Mouse (Mus musculus): ENCODE results near the gene Gucy2g. TPM values are rescaled to one million over a fixed set of nuclear protein-coding genes. Genes with fewer than 3 reads are reported as not detected.

Gene Gucy2g
- polyA plus RNA-seq, 1 experiment from 2014 or later, result 0.05 TPM

DNA sequence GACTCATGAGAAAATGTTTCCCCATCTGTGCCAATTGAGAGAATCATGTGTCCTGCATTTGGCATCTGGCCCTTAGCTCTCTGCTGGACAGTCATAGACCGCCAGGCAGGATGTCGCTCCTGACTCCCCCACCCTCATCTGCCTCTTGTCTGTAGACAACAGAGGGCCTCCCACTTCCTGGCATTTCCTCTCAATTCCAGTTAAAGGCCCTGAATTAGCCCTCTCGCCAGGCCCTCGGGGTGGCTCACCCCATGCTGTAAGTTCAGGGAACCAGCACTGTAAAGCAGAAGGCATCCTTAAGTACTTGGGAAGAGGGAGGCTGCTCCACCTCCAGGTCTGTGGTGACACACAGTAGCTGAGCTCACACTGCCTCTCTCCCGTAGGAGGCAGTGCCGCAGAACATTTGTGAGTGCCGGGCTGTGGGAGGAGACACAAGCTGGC is 3.8 kb upstream of the Gucy2g start:
- Histone ChIP-seq H3K9ac (no peak overlapping the region), H3K9me3 (no peaks in the 10 kb centered on the region), H3K4me3 (no peak overlapping the region), H3K36me3 (no peaks in the 10 kb centered on the region), H3K4me2 (peak overlapping the region; percentile 24; the same call in 1 of the 2 replicates), H3K27ac (peak overlapping the region; percentile 74), H3K27me3 (no peaks in the 10 kb centered on the region), H3K4me1 (peaks cover 29% of the 10 kb centered on the region)
- ATAC-seq (ENCODE audit: borderline replicate concordance, extremely low read depth, low FRiP score, low TSS enrichment), result peak; percentile 86
- 7% methylated on average over 7 of the region's 7 CpGs for WGBS

- no peak for ATAC-seq (ENCODE audit: borderline replicate concordance, extremely low read depth, low FRiP score, low TSS enrichment)
Measured at GRCm38 (mm10) chr19:55239766-55240426, 1.1 kb downstream of the Gucy2g start.

DNA sequence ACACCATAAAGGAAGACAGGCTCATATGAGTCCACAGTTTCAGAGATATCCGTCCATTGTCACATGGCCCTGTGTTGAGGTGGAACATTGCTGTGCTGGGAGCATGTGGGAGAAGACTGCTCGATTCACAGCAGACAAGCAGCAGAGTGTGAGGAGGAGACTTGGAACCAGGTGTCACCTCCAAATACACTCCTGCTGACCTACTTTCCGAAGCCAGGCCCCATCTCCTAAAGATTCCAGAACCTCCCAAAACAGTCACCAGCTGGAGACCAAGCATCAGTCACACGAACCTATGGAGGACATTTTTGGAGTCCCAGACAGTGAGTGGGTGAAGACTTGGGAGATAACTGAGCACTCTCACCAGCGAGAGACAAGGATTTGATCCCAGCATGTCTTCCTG is 4.5 kb downstream of the Gucy2g start:
- H3K36me3 ChIP-seq, result no peaks in the 10 kb centered on the region
- no peaks in the 10 kb centered on the region for H3K9me3 ChIP-seq
- no peak overlapping the region for H3K27ac ChIP-seq
- no peak overlapping the region for H3K4me3 ChIP-seq
- H3K27me3 ChIP-seq, result no peaks in the 10 kb centered on the region
- H3K4me1 ChIP-seq, result 0 out of 2 replicates have a peak, but pooled peaks cover 3% of the 10 kb centered on the region
- H3K9ac ChIP-seq, result no peak overlapping the region
- 73% methylated on average over 5 of the region's 5 CpGs for WGBS
- no peak for ATAC-seq (ENCODE audit: borderline replicate concordance, extremely low read depth, low FRiP score, low TSS enrichment)
- H3K4me2 ChIP-seq, result no peak overlapping the region

More at GRCm38 (mm10) chr19:55239766-55240426, 1.1 kb downstream of the Gucy2g start:
- H3K4me2 ChIP-seq, result no peak overlapping the region
- no peaks in the 10 kb centered on the region for H3K36me3 ChIP-seq
- no peaks in the 10 kb centered on the region for H3K27me3 ChIP-seq
- H3K27ac ChIP-seq, result no peak overlapping the region
- H3K4me1 ChIP-seq, result peaks cover 12% of the 10 kb centered on the region
- no peak overlapping the region for H3K9ac ChIP-seq
- H3K9me3 ChIP-seq, result no peaks in the 10 kb centered on the region
- WGBS, result 67% methylated on average over 6 of the region's 6 CpGs
- H3K4me3 ChIP-seq, result no peak overlapping the region

DNA sequence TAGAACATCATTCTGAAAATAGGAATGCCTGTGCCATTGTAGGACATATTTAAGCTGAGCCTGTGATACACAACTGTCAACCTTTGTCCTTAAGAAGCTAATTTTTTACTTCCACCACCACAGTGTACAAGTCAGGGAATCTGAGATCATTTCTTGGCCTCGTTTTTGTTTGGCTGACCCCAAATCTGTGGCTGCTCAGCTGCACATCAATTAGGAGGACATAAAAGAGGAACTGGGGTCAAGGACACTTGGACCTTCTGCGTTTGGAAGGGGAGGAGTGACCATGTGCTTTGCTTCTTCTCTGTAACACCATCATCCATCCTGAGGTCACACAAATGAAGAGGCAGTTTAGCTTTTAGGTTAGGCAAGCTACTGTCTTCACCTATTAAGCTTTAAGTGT is 5.0 kb downstream of the Gucy2g start:
- Histone ChIP-seq H3K27me3 (no peaks in the 10 kb centered on the region), H3K9me3 (no peaks in the 10 kb centered on the region), H3K27ac (no peak overlapping the region), H3K4me1 (0 out of 2 replicates have a peak, but pooled peaks cover 3% of the 10 kb centered on the region), H3K36me3 (no peaks in the 10 kb centered on the region), H3K4me3 (no peak overlapping the region), H3K9ac (no peak overlapping the region), H3K4me2 (no peak overlapping the region)
- 17% methylated on average over 2 of the region's 2 CpGs for WGBS
- no peak for ATAC-seq (ENCODE audit: borderline replicate concordance, extremely low read depth, low FRiP score, low TSS enrichment)

DNA sequence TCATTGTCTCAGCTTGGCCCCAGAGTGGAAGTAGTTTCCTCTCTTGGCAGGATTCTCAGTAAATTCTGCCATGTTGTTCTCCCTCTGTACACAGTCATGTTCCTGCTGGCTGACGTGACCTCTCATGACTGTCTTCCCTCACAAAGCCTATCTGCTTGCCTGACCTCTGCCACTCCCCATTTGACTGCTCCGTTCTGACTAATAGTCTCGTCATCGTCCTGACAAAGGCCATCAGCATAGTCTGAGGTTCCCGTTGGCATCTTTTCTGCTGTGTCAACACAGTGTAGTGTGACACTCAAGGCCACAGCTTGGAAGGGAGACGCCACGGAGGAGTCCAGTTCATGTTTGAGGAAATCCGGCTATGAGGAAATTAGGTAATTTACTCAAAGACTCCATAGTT is 8.9 kb downstream of the Gucy2g start:
- peak; percentile 55; the same call in 1 of the 2 replicates for ATAC-seq (ENCODE audit: borderline replicate concordance, extremely low read depth, low FRiP score, low TSS enrichment)
- Histone ChIP-seq H3K4me2 (no peak overlapping the region), H3K9ac (no peak overlapping the region), H3K27me3 (no peaks in the 10 kb centered on the region), H3K36me3 (no peaks in the 10 kb centered on the region), H3K4me3 (no peak overlapping the region), H3K9me3 (no peaks in the 10 kb centered on the region), H3K4me1 (0 out of 2 replicates have a peak, but pooled peaks cover 3% of the 10 kb centered on the region), H3K27ac (no peak overlapping the region)
- 33% methylated on average over 8 of the region's 8 CpGs for WGBS

GRCm38 (mm10) chr19:55231081-55231480 is 10.0 kb downstream of the Gucy2g start:
- Histone ChIP-seq H3K9ac (no peak overlapping the region), H3K4me2 (no peak overlapping the region), H3K27me3 (no peaks in the 10 kb centered on the region), H3K36me3 (no peaks in the 10 kb centered on the region), H3K9me3 (no peaks in the 10 kb centered on the region), H3K4me3 (no peak overlapping the region), H3K27ac (no peak overlapping the region), H3K4me1 (0 out of 2 replicates have a peak, but pooled peaks cover 3% of the 10 kb centered on the region)
- ATAC-seq (ENCODE audit: borderline replicate concordance, extremely low read depth, low FRiP score, low TSS enrichment), result no peak
- WGBS, result 67% methylated on average over 10 of the region's 10 CpGs

DNA sequence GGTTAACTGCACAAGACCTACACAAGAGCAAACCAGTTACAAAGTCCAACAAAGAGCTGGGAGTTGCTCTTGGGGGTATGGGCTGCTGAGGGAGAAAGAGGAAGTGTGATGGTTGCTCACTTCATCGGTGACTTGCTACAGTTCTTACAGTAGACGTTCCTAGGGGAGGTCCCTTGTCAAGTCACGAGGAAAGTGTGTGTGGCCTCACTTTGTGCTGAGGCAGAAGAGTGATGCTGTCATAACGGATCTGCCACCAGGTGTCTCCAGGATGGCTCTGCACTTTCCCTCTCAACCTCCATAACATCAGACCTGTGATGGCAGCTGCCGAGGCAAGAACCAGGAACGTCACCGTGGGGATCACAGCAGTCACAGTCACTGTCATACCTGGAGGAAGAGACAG is 13.9 kb downstream of the Gucy2g start:
- H3K9me3 ChIP-seq, result no peaks in the 10 kb centered on the region
- H3K27me3 ChIP-seq, result no peaks in the 10 kb centered on the region
- ATAC-seq (ENCODE audit: borderline replicate concordance, extremely low read depth, low FRiP score, low TSS enrichment), result no peak
- H3K9ac ChIP-seq, result no peak overlapping the region
- WGBS, result 75% methylated on average over 7 of the region's 7 CpGs
- no peak overlapping the region for H3K4me3 ChIP-seq
- H3K4me1 ChIP-seq, result 0 out of 2 replicates have a peak, but pooled peaks cover under 1% of the 10 kb centered on the region
- no peaks in the 10 kb centered on the region for H3K36me3 ChIP-seq
- no peak overlapping the region for H3K27ac ChIP-seq
- no peak overlapping the region for H3K4me2 ChIP-seq

DNA sequence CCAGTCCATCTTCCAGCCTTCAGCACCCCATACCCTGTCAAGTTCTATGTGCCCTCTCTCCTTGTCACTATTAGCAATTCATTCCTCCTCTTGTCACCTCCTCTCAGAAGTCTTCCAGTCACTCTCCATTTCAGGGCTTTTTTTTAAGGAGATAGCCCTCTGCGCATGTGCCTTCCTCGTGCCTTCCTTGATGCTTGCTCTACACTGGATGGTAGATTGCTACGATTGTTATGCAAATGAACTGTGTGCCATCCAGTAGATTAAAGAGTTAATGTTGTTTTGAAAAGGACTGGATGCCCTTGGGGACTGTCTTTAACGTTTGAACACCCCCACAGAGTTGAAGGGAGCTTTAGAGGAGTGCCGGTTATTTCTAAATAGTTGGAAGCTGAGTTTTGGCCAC is 14.4 kb downstream of the Gucy2g start:
- Histone ChIP-seq H3K27me3 (no peaks in the 10 kb centered on the region), H3K4me3 (no peak overlapping the region), H3K9me3 (no peaks in the 10 kb centered on the region), H3K4me1 (no peaks in the 10 kb centered on the region), H3K27ac (no peak overlapping the region), H3K36me3 (no peaks in the 10 kb centered on the region), H3K4me2 (no peak overlapping the region), H3K9ac (no peak overlapping the region)
- no peak for ATAC-seq (ENCODE audit: borderline replicate concordance, extremely low read depth, low FRiP score, low TSS enrichment)
- 71% methylated on average over 5 of the region's 5 CpGs for WGBS

DNA sequence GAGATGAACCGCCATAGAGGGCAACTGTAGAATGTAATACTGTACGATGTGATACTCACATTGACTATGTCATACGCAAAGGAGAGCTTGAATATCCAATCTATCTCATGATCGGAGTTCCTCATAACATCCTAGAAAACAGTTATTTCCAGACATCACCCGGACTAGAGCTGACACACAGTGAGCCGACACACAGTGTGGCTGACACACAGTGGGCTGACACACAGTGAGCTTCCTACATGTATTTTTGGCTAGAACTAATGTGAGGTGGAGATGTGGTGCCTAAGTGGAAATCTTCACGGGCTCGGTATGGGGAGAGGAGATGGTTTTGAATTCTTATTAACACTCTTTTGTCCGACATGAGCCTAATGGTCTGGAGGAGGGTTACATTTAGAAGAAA is 18.8 kb downstream of the Gucy2g start:
- Histone ChIP-seq H3K27me3 (no peaks in the 10 kb centered on the region), H3K9ac (no peak overlapping the region), H3K4me1 (peaks cover 21% of the 10 kb centered on the region), H3K9me3 (no peaks in the 10 kb centered on the region), H3K4me3 (no peak overlapping the region), H3K36me3 (no peaks in the 10 kb centered on the region), H3K4me2 (no peak overlapping the region), H3K27ac (no peak overlapping the region)
- 87% methylated on average over 9 of the region's 9 CpGs for WGBS
- ATAC-seq (ENCODE audit: borderline replicate concordance, extremely low read depth, low FRiP score, low TSS enrichment), result no peak

GRCm38 (mm10) chr19:55221208-55221607 is 19.8 kb downstream of the Gucy2g start:
- H3K27ac ChIP-seq, result no peak overlapping the region
- no peaks in the 10 kb centered on the region for H3K27me3 ChIP-seq
- H3K9me3 ChIP-seq, result no peaks in the 10 kb centered on the region
- no peak overlapping the region for H3K4me3 ChIP-seq
- H3K36me3 ChIP-seq, result no peaks in the 10 kb centered on the region
- 71% methylated on average over 6 of the region's 6 CpGs for WGBS
- ATAC-seq (ENCODE audit: borderline replicate concordance, extremely low read depth, low FRiP score, low TSS enrichment), result no peak
- H3K9ac ChIP-seq, result no peak overlapping the region
- no peak overlapping the region for H3K4me2 ChIP-seq
- peaks cover 21% of the 10 kb centered on the region for H3K4me1 ChIP-seq

DNA sequence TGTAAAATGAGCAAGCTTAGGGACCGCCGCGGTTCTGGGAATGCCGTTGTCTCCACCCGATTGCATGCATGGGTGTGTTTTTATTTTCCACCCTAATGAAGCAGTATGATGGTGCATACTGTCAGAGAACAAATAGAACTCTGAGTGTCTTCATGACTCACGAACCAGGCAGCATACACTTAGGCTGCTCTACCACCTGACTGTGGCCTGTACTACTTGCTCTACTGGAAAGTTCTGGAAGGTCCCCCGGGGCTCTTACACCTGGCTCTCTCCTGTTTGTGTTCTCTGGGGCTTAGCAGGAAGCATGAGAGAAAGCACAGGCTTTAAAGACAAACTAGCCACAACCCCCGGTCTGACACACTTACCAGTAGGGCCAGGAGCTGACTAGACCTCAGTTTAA is 21.7 kb downstream of the Gucy2g start:
- ATAC-seq (ENCODE audit: borderline replicate concordance, extremely low read depth, low FRiP score, low TSS enrichment), result no peak
- no peaks in the 10 kb centered on the region for H3K36me3 ChIP-seq
- no peaks in the 10 kb centered on the region for H3K9me3 ChIP-seq
- H3K27me3 ChIP-seq, result no peaks in the 10 kb centered on the region
- H3K4me3 ChIP-seq, result no peak overlapping the region
- no peak overlapping the region for H3K9ac ChIP-seq
- H3K4me1 ChIP-seq, result peaks cover 29% of the 10 kb centered on the region
- H3K27ac ChIP-seq, result peak overlapping the region; percentile 35; the same call in 1 of the 2 replicates
- no peak overlapping the region for H3K4me2 ChIP-seq
- WGBS, result 68% methylated on average over 8 of the region's 8 CpGs

DNA sequence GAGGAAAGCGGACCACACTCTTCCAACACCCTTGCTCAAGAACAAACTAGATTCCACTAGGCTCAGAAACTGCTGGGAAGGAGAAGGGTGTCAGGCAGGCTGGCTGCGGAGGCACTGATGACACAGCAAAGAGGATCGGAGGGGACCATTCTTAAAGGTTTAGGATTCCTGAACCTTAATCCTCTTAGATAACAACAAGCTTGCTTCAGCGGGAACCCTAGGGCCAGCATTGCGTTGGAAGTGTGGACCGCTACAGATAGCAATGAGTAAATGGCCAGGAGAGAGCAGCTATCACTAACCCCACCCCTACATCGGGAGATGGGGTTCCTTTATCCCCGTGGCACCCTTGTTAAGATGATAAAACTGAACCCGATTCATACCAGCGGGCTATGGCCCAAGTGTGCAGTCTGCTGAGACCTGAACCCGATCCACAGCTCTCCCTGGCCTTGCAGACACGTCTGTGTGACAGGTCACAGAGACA is 22.3 kb downstream of the Gucy2g start:
- peak overlapping the region; percentile 39 for H3K4me3 ChIP-seq
- H3K9me3 ChIP-seq, result no peaks in the 10 kb centered on the region
- H3K27ac ChIP-seq, result peak overlapping the region; percentile 35
- H3K4me1 ChIP-seq, result peaks cover 29% of the 10 kb centered on the region
- peak; percentile 39 for ATAC-seq (ENCODE audit: borderline replicate concordance, extremely low read depth, low FRiP score, low TSS enrichment)
- H3K27me3 ChIP-seq, result no peaks in the 10 kb centered on the region
- WGBS, result 18% methylated on average over 12 of the region's 12 CpGs
- no peaks in the 10 kb centered on the region for H3K36me3 ChIP-seq
- H3K9ac ChIP-seq, result peak overlapping the region; percentile 36
- peak overlapping the region; percentile 59 for H3K4me2 ChIP-seq
